Mouse (Mus musculus) adrenal gland, postnatal 36 days (tissue): ENCODE results near the gene Shox2. TPM values are rescaled to one million over a fixed set of nuclear protein-coding genes. Genes with fewer than 3 reads are reported as not detected.

Experiments
- DNase-seq, 2 experiments: peaks; one replicate each; pipeline ENCODE4 v3.0.0; 2021; ENCODE audit warnings: mixed read lengths in 1 of 2
- long read RNA-seq, 2 experiments: library from polyadenylated mRNA; stranded (forward); transcript quantifications; one replicate each; pipeline ENCODE4 v2.0.0; 2021; ENCODE audit warnings: borderline sequencing depth in 2 of 2
- total RNA-seq, 2 experiments: library from RNA; stranded (reverse); gene quantifications; 2 replicates each; pipeline ENCODE4 v1.2.3; 2021

The Shox2 gene
- total RNA-seq = 1 to 10 TPM; 1.4 to 3.7 TPM
- long read RNA-seq, experiment 1, partial matches to known transcripts = 0 of 1 reads
- long read RNA-seq, experiment 1, other reads (novel, unspliced or antisense) = 0 of 1 reads
- long read RNA-seq, experiment 2 = 0 reads

DNA sequence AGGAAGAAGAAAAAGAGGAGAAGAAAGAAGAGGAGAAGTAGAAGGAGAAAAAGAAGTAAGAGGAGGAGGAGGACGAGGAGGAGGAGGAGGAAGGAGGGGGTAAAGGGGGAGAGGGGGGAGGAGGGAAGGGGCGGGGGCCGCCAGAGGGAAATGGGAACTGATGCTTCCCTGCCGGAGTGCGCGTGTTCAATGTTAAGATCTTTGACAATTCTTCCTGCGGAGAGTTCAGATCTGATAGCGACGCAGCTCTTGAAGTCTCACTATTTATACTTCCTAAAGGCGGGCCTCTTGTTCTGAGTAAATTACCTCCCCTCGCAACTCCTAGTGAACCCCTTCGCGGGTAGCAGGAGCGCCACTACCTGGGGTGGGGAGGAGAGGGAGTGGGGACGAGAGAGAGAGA is at the start of gene Shox2:
TSS of gene Shox2 (minus strand) at position 66 of the 400 bp plus-strand sequence.
- DNase-seq = no peak

DNA sequence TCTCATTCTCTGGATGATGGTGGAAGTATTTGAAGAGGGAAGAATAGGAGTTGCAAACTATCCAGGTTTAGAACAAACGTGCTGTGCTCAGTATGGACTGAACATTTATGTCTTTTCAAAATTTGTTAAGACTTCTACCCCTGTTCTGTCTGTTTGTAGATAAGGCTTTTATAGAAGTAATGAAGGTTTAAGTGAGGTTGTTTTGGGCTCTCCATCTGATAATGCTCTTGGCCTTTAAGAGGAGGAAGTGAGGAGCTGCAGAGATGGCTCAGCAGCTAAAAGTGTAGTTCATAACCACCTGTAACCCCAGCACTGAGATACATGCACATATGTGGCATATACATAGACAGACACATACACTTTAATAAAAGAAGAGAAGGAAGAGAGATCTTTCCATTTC is 15.2 kb upstream of the Shox2 start:
- no peak for DNase-seq

DNA sequence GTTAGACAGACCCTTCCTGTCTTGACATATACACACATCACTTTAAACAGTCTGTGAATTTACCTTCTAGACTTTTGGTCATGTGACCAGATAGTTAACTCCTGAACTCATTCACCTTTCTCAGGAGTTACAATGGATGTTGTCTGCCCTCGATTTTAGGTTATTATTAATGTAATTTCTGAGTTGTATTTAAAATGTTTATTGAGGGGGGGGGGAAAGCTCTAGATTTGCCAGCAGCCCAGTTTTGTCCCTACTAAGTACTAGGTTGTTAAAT is 4.7 kb upstream of the Shox2 start:
- DNase-seq = no peak

- peak; percentile 80 to 85 for DNase-seq
Measured at GRCm38 (mm10) chr3:66985539-66986286, 4.1 kb upstream of the Shox2 start.

DNA sequence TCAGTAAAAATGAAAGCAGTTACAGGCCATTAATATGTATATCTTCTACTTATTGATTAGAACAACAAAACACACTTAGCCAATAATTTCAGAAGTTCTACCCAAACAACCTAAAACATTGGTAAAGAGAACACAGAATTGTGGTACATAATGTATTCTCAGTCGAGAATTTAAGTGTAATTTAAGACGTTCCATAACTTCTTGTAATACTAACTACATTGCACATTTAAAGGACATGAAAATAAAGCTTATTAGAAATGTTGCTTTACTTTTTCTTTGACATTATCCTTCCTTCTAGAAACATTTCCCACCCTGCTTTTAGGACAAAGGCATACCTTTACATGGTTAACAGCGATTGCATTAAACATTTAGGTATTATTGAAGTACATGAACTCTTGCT is 1.9 kb upstream of the Shox2 start:
- DNase-seq = no peak

GRCm38 (mm10) chr3:66982181-66982911 is 775 bp upstream of the Shox2 start:
- peak; percentile 18 to 27 for DNase-seq

DNA sequence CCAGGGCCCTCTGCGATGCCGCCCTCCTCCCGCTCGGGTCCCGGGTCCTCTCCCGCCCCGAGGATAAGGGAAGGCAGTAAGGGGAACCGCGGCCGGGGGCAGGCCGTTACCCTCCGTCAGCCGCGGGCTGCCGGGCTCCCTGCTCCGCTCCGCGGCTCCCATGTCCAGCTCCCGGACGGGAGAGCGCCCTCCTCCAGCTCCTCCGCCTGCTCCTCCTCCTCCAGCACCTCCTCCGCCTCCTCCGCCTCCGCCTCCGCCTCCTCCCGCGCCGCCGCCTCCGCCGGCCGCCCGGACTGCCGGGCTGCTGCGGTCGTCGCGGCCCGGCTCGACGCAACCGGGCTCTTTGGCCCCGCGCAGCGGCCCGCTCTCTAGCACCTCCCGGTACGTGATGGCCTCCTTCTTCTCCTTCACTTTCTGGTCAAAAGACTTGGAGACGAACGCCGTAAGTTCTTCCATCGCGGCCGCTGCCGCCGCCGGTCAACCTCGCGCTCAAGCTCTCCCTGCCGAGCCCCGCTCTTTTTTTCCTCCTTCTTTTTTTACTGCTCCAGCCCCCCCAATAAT is 390 bp downstream of the Shox2 start, which contains the start of gene Rsrc1:
TSS of gene Rsrc1 (plus strand) at position 290 of the 561 bp plus-strand sequence.
- peak; percentile 82 for DNase-seq

GRCm38 (mm10) chr3:66980111-66980975 is 1.2 kb downstream of the Shox2 start:
- no peak for DNase-seq

- DNase-seq = no peak
Measured at GRCm38 (mm10) chr3:66979491-66979890, 2.1 kb downstream of the Shox2 start.

- peak; percentile 28 to 39 for DNase-seq
Measured at GRCm38 (mm10) chr3:66978457-66979381, 2.9 kb downstream of the Shox2 start.

DNA sequence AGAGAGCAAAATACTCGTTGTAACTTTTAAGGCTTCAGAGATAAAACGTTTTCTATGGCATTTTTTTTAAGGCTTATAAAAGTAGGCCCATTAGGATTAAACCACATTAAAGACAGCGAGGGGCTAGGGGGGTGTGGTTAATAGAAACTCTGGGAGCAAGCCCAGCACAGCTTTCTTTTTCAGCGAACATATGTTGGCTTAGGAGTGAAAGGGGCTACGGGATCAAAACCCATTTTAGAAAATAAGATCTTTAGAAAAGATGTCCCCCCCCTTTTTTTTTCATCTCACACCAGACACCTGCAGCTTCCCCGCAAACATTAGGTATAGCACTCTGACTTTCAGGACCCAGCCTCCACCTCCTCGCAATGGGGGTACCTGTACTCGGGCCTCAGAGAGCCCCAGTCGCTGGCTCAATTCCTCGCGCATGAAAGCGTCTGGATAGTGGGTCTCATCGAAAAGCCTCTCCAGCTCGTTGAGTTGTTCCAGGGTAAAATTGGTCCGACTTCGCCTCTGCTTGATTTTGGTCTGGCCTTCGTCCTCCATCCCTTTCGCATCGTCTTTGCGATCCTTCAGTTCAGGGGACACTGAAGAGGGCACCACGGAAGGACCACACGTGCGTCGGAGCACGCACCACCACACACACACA is 3.6 kb downstream of the Shox2 start:
- DNase-seq = no peak

DNA sequence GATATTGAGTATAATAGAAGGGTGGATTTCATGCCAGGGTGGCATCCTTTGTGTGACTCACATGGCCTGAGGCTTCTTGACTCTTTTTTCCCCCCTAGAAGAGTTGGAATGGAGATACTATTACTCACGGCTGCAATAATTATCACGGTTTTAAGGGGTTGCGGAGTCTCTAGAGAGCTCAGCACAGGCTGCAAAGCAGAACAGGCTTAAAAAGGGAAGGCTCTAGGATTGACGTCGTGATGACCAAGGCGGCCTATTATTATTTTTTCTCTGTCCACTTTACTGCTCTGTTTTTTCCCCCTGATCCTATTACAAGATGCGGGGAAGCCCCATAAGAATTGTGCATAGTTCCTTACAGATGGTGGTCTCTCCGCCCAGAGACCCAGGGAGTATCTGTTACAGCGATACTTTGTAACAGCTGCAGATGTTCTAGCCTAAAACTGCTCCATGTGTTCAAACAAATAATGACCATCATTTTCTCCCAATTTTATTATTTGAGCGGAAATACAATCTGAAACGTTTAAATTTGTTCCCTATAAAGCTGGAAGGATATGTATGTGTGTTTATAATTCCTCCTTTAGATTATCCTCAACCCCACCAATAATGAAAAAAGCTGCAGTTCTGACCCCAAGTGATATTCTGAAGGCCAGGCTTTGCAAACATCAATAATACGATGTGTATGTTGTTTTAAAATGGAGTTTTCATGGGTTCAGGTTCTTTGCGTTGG is 4.5 kb downstream of the Shox2 start:
- no peak for DNase-seq

- DNase-seq = no peak
Measured at GRCm38 (mm10) chr3:66974501-66974900, 7.1 kb downstream of the Shox2 start.

GRCm38 (mm10) chr3:66973391-66973943 is 8.1 kb downstream of the Shox2 start:
- peak; percentile 29 to 35 for DNase-seq

DNA sequence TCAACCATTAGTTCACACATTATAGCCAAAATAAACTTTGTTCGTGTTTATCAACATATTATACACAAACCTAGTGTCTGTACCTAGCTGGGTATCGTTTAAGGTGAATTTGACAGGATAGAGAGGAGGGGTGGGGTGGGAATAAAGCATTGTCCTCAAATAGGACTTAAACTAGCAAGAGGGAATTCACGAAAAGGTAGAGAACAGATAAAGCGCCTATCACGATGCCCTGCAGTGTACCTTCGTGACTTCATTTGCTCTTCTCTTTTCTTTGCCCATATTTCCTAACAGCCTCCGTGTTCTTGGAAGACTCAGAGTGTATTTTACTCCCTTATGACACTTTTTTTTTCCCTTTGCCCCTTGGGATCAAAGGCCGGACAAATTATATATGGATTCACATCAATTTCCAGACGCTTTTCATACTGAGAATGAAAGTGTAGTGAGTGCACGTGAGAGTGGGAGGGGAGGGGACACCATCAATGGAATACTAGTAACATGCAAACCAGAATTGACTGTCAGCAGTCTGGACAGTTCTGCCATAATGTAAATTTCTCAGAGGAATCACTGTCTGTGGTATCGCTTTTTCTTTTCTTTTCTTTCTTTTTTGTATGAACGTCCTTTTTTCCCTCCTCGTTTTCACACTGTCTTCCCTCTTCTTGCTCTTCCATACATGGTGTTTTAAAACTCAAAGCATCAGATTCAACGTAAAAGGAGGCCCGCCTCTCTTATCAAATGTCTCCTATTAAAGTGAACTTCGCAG is 9.2 kb downstream of the Shox2 start:
- DNase-seq = no peak

DNA sequence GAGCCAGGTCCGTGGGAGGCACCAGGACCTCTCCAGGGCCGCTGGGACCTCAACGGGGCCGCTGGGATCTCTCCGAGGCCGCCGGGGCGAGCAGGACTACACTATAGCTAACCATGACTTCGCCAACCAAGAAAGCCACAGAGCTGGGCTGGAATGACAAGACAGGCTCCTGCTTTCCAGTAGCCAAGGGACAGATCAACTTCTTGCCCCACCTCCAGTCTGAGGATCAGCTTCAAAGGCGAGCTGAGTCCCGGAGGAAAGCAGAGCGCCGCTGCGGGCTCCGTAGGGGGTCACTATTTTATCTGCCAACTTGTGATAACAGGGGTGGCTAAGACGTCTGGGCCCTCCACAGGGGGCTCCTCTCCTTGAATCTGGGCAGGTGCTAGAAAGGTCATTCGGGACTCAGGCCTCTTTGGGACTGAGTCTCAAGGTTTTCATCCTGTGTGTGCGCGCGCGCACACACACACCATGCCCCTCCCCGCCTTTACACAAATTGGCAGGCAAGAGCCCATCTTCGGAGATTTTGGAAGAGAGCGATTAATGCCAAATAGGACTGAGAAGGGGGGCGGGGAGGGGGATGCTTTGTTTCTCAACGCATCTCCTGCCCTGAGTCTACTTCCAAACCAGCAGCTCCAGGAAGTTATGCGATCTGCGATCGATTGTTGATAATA is 10.8 kb downstream of the Shox2 start:
- no peak for DNase-seq

- no peak for DNase-seq
Measured at GRCm38 (mm10) chr3:66970261-66970660, 11.3 kb downstream of the Shox2 start.

DNA sequence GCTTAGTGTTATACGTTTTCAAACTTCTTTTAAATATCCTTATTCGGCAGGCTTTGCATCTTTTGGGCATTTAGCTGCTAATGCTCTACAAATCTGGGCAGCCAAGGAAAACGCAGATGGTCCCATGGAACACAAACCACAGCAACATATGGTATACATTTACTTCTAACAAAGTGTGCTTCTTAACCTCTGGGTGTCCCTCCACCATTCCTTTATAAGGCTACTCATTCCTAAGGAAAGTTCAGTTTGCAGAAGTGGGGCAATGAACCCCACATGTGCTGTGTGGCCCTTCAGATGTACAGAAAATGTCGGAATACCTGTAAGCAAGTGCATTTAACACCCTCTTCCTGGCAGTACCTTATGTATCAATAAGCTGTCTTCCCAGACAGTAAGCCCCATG is 14.1 kb downstream of the Shox2 start:
- DNase-seq = no peak
